Mouse (Mus musculus) right cerebral cortex, postnatal 36 days (tissue): Measurements from ENCODE around the gene Sec24d.

ENCODE experiments used
- DNase-seq, 2 experiments: peaks; one replicate each; pipeline ENCODE4 v3.0.0; 2022; ENCODE audit warnings: low spot score in 2 of 2, mixed read lengths in 1 of 2

The Sec24d gene

GRCm38 (mm10) chr3:123395611-123396010, 128.4 kb downstream of the Sec24d start:
- DNase-seq = no peak

GRCm38 (mm10) chr3:123397562-123398481, 130.6 kb downstream of the Sec24d start:
- no peak for DNase-seq

GRCm38 (mm10) chr3:123404945-123405344, 137.7 kb downstream of the Sec24d start:
- no peak for DNase-seq

- no peak for DNase-seq
These were observed 144.7 kb downstream of the Sec24d start for GRCm38 (mm10) chr3:123411821-123412578.

GRCm38 (mm10) chr3:123413173-123413572, 145.9 kb downstream of the Sec24d start:
- no peak for DNase-seq
